Mouse (Mus musculus) sigmoid colon, adult 10 weeks (tissue): ENCODE results near the gene Setdb1. TPM values are rescaled to one million over a fixed set of nuclear protein-coding genes. Genes with fewer than 3 reads are reported as not detected.

Source experiments
- polyA plus RNA-seq: library from polyadenylated mRNA; stranded (reverse); fragments of 350-450 nt; fragmentation: Illumina TruSeq; extraction: RNeasy Lipid Tissue Mini Kit (QIAGEN cat#74804); gene quantifications from one replicate; pipeline ENCODE4 v1.2.3, GENCODE M21; 2014; ENCODE audit warnings: low read depth, low replicate concordance

The Setdb1 gene
- 20.2 TPM for polyA plus RNA-seq

DNA sequence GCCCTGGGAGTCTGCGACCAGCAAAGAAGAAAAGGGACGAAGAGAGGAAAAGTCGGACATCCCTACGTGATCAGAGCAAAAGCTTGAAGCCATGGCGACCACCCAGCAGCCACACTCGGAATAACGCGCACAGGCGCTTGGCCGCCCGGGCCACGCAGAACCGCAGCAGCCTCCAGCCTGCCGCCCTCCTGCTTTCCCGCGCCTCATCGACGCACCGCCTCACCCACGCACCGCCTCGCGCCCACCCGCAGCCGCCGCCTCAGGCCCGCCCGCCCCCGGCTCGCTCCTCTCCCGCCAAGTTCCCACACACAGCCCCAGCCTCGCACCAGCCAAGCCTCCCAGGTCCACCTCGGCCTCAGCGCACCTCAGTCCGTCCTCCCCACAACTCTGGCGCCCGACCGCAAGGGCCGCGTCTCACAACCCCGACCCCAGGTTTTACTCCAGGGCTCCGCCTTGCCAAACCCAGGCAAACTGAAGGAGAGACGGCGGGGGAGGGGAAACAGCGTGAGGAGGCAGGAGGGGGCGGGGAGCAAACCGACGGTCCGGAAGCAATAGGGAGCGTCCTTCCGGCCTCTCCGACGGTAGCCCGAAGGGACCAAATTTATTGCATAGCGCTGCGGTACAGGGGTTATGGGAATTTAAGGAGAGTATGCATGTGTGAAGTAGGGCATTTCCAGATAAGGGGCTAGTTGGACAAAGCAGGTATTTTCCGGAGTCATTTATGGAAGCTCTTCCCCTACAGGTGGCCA is at the start of gene Setdb1:
TSS of gene Setdb1 (minus strand) at position 502 of the 749 bp plus-strand sequence.

GRCm38 (mm10) chr3:95402741-95403140 is 45.7 kb upstream of the Setdb1 start, which contains the start of gene 4930558C23Rik:
4930558C23Rik (minus strand) TSS chr3:95402841.

GRCm38 (mm10) chr3:95314486-95315093 is 42.4 kb downstream of the Setdb1 start, which contains the start of gene Cers2:
Cers2 (plus strand) TSS chr3:95314791.

GRCm38 (mm10) chr3:95307100-95307499 is 49.9 kb downstream of the Setdb1 start, which contains the start of gene Anxa9:
Anxa9 (minus strand) TSS chr3:95307176.

GRCm38 (mm10) chr3:95281216-95282126 is 75.5 kb downstream of the Setdb1 start, which contains the start of the genes Mindy1 and Prune1:
Mindy1 (plus strand) TSS chr3:95281345.
Prune1 (minus strand) TSS chr3:95282076.

Other genes with a start within 250 kb of the Setdb1 start
- 33.0 TPM for gene Vps72, start 246.2 kb downstream of the Setdb1 start, polyA plus RNA-seq
- 3.4 TPM for gene Tmod4, start 232.7 kb downstream of the Setdb1 start, polyA plus RNA-seq
- gene Scnm1, start 223.2 kb downstream of the Setdb1 start, polyA plus RNA-seq, result 20.0 TPM
- gene Lysmd1, start 223.1 kb downstream of the Setdb1 start, polyA plus RNA-seq, result 1.8 TPM
- gene Tnfaip8l2, start 214.8 kb downstream of the Setdb1 start, polyA plus RNA-seq, result not detected
- not detected for gene Sema6c, start 196.7 kb downstream of the Setdb1 start, polyA plus RNA-seq
- 53.4 TPM for gene Gabpb2, start 139.3 kb downstream of the Setdb1 start, polyA plus RNA-seq
- 18.0 TPM for gene Cdc42se1, start 128.5 kb downstream of the Setdb1 start, polyA plus RNA-seq
- 40.5 TPM for gene Mllt11, start 125.0 kb downstream of the Setdb1 start, polyA plus RNA-seq
- gene Gm128, start 115.6 kb downstream of the Setdb1 start, polyA plus RNA-seq, result not detected
- 1.4 TPM for gene Bnipl, start 106.0 kb downstream of the Setdb1 start, polyA plus RNA-seq
- 113 TPM for gene Mindy1, start 75.9 kb downstream of the Setdb1 start, polyA plus RNA-seq
- 7.0 TPM for gene Prune1, start 75.1 kb downstream of the Setdb1 start, polyA plus RNA-seq
- not detected for gene Anxa9, start 50.0 kb downstream of the Setdb1 start, polyA plus RNA-seq
- gene Cers2, start 42.4 kb downstream of the Setdb1 start, polyA plus RNA-seq, result 83.0 TPM
- gene 4930558C23Rik, start 45.6 kb upstream of the Setdb1 start, polyA plus RNA-seq, result not detected
- 62.1 TPM for gene Arnt, start 77.2 kb upstream of the Setdb1 start, polyA plus RNA-seq
- 4.4 TPM for gene Ctsk, start 142.1 kb upstream of the Setdb1 start, polyA plus RNA-seq
- 858 TPM for gene Ctss, start 169.6 kb upstream of the Setdb1 start, polyA plus RNA-seq
- gene Hormad1, start 202.5 kb upstream of the Setdb1 start, polyA plus RNA-seq, result not detected
- gene Golph3l, start 231.7 kb upstream of the Setdb1 start, polyA plus RNA-seq, result 912 TPM